Mouse (Mus musculus): ENCODE data around the gene Tescl. TPM values are rescaled to one million over a fixed set of nuclear protein-coding genes. Genes with fewer than 3 reads are reported as not detected.

Gene Tescl
- polyA plus RNA-seq, 1 experiment from 2014 or later: 0.23 TPM

DNA sequence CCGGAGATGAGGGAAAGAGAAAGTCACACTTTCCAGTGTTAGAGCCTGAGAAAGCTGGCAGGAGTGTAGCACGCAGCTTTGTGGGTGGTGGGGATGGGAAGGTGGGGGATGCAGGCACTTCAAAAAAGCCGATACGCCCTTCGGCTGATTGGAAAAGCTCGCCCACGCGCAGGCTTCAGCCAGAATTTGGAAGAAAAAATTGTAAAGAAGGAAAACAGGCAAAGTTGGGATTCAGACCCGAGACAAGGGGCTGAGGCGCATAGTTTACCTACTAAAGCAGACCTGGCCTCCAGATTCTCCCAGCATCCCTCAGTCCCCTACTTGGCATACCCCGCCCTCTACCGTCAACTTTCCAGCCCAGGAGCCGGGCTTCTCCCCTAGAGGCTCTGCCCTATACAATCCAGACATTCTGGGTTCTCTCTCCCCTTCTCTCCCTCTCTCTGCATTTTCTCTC, 8.0 kb downstream of the Tescl start:
- H3K4me3 ChIP-seq (ENCODE audit: low read depth, low read length): peak overlapping the region; percentile 21
- H3K27ac ChIP-seq (ENCODE audit: low read depth, low read length): no peak overlapping the region
- H3K4me2 ChIP-seq (ENCODE audit: low read depth, low read length, severe bottlenecking): peak overlapping the region; percentile 44
- DNase-seq (ENCODE audit: low spot score): peak; percentile 70
- peaks cover 3% of the 10 kb centered on the region; the same call in 1 of the 2 replicates for H3K4me1 ChIP-seq (replicated peaks; ENCODE audit: control insufficient read depth, insufficient read depth, low read length)
- peak; percentile 84 for ATAC-seq (replicated peaks; ENCODE audit: low FRiP score)
- H3K27me3 ChIP-seq (ENCODE audit: control insufficient read depth, insufficient read depth, low read length): no peaks in the 10 kb centered on the region
- peak overlapping the region; percentile 50 for H3K9ac ChIP-seq (ENCODE audit: low read length)
- 3% methylated on average over 13 of the region's 13 CpGs for WGBS
- no peaks in the 10 kb centered on the region for H3K36me3 ChIP-seq (ENCODE audit: control insufficient read depth, insufficient read depth, low read length)
- H3K9me3 ChIP-seq (ENCODE audit: control insufficient read depth, low read length): peaks cover 3% of the 10 kb centered on the region; the same call in 1 of the 2 replicates

DNA sequence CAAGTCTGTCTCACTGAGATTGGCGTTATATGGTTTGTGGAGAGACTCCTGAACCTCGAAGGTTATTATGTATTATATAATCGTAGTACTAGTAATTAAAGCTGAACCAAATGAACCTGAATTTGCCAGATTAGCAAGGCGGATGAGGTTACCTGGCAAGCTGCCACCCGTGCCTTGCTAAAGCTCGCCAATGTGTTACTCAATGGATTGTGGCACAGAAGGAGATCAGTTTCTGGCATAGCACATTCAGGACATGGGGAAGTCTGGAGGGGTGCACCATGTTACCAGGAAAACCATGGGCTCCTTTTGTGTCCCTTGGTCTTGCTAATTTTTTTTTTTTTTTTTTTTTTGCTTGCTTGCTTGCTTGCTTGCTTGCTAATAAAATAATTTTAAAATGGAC, 8.5 kb downstream of the Tescl start:
- Histone ChIP-seq H3K4me2 (ENCODE audit: low read depth, low read length, severe bottlenecking) (no peak overlapping the region), H3K27ac (ENCODE audit: low read depth, low read length) (no peak overlapping the region), H3K36me3 (ENCODE audit: control insufficient read depth, insufficient read depth, low read length) (no peaks in the 10 kb centered on the region), H3K9me3 (ENCODE audit: control insufficient read depth, low read length) (peaks cover 3% of the 10 kb centered on the region; the same call in 1 of the 2 replicates), H3K4me1 (replicated peaks; ENCODE audit: control insufficient read depth, insufficient read depth, low read length) (peaks cover 3% of the 10 kb centered on the region; the same call in 1 of the 2 replicates), H3K27me3 (ENCODE audit: control insufficient read depth, insufficient read depth, low read length) (no peaks in the 10 kb centered on the region), H3K4me3 (ENCODE audit: low read depth, low read length) (no peak overlapping the region), H3K9ac (ENCODE audit: low read length) (no peak overlapping the region)
- no peak for ATAC-seq (replicated peaks; ENCODE audit: low FRiP score)
- WGBS: 86% methylated on average over 6 of the region's 6 CpGs
- DNase-seq (ENCODE audit: low spot score): no peak

DNA sequence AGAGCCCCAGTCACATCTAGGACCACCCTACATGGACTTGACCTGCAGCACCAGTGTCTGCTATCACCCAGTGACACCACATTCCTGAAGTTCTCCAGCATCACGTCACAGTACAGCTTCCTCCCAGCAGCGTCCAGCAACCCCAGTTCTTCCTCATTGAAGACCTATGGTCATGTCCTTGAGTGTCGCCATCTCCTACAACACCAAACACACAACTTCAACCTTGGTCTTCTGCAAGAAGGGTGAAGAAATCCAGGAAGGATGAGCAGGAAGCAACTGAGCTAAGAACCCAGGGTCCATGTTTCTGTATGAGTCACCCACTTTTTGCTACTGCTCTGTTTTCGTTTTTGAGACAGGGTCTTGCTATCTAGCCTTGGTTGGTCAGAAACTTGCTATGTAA, 11.1 kb downstream of the Tescl start:
- H3K4me2 ChIP-seq (ENCODE audit: low read depth, low read length, severe bottlenecking): no peak overlapping the region
- no peak overlapping the region for H3K9ac ChIP-seq (ENCODE audit: low read length)
- H3K9me3 ChIP-seq (ENCODE audit: control insufficient read depth, low read length): peaks cover 3% of the 10 kb centered on the region; the same call in 1 of the 2 replicates
- H3K4me1 ChIP-seq (replicated peaks; ENCODE audit: control insufficient read depth, insufficient read depth, low read length): peaks cover 3% of the 10 kb centered on the region; the same call in 1 of the 2 replicates
- ATAC-seq (replicated peaks; ENCODE audit: low FRiP score): no peak
- 80% methylated on average over 4 of the region's 4 CpGs for WGBS
- H3K4me3 ChIP-seq (ENCODE audit: low read depth, low read length): no peak overlapping the region
- no peaks in the 10 kb centered on the region for H3K27me3 ChIP-seq (ENCODE audit: control insufficient read depth, insufficient read depth, low read length)
- no peak for DNase-seq (ENCODE audit: low spot score)
- H3K27ac ChIP-seq (ENCODE audit: low read depth, low read length): no peak overlapping the region
- no peaks in the 10 kb centered on the region for H3K36me3 ChIP-seq (ENCODE audit: control insufficient read depth, insufficient read depth, low read length)

DNA sequence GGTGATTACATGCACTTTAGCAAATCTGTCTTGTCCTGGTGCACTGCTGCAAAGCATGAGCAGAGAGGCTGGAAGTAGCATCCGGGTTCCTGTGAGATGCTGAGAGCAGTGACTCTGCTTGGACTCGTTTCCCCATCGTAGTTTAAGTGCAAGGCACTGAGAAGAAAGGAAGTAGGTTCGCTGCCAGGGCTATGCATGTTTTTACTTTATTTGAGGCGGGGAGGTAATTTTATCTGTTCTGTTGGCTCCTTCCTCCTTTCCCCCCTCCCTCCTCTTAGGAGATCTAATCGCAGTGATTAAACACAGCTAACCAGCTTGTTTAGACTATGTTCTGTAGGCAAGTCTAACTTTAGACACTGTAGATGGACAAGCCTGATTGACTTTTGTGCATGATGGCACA, 14.8 kb downstream of the Tescl start:
- Histone ChIP-seq H3K27me3 (ENCODE audit: control insufficient read depth, insufficient read depth, low read length) (no peaks in the 10 kb centered on the region), H3K9ac (ENCODE audit: low read length) (no peak overlapping the region), H3K4me2 (ENCODE audit: low read depth, low read length, severe bottlenecking) (no peak overlapping the region), H3K4me1 (replicated peaks; ENCODE audit: control insufficient read depth, insufficient read depth, low read length) (peaks cover 5% of the 10 kb centered on the region; the same call in 1 of the 2 replicates), H3K4me3 (ENCODE audit: low read depth, low read length) (no peak overlapping the region), H3K27ac (ENCODE audit: low read depth, low read length) (no peak overlapping the region), H3K36me3 (ENCODE audit: control insufficient read depth, insufficient read depth, low read length) (no peaks in the 10 kb centered on the region), H3K9me3 (ENCODE audit: control insufficient read depth, low read length) (peaks cover under 1% of the 10 kb centered on the region; the same call in 1 of the 2 replicates)
- ATAC-seq (replicated peaks; ENCODE audit: low FRiP score) (no peak), DNase-seq (ENCODE audit: low spot score) (no peak)
- 78% methylated on average over 6 of the region's 6 CpGs for WGBS

DNA sequence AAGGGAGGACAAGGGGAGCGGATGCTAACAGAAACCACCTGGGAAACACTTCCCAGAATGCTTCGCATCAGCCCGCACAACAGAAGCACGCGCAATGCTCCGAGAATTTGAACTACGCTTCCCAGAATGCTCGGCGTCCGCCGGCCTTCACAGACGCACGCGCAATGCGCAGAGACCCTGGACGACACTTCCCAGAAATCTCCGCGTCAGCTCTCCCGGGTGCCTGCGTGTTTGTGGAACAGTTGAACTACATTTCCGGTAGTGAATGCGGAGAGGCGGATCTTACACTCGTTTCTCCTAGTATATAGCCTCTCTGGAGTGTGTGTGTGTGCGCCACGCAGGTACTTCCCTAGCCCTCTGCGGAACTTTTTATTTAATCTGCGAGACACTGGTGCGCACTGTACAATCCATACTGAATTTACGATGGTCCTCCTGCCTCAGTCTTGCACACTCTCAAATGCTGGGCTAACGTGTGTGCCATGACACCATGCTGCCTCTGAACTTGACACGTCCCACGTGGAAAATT, 17.1 kb downstream of the Tescl start, which contains the start of gene Zfp94:
Gene Zfp94, minus strand, starts transcription at position 100 of the 526 bp plus-strand sequence.
- H3K27me3 ChIP-seq (ENCODE audit: control insufficient read depth, insufficient read depth, low read length): no peaks in the 10 kb centered on the region
- H3K4me2 ChIP-seq (ENCODE audit: low read depth, low read length, severe bottlenecking): peak within 1 kb of the TSS; percentile 86
- ATAC-seq (replicated peaks; ENCODE audit: low FRiP score) (peak; percentile 94), DNase-seq (ENCODE audit: low spot score) (peak; percentile 95)
- peaks cover 5% of the 10 kb centered on the region; the same call in 1 of the 2 replicates for H3K4me1 ChIP-seq (replicated peaks; ENCODE audit: control insufficient read depth, insufficient read depth, low read length)
- no peak within 1 kb of the TSS; the same call in 1 of the 2 replicates for H3K27ac ChIP-seq (ENCODE audit: low read depth, low read length)
- WGBS: 2% methylated on average over 33 of the region's 33 CpGs
- peak within 1 kb of the TSS; percentile 73 for H3K9ac ChIP-seq (ENCODE audit: low read length)
- no peaks in the 10 kb centered on the region for H3K36me3 ChIP-seq (ENCODE audit: control insufficient read depth, insufficient read depth, low read length)
- H3K9me3 ChIP-seq (ENCODE audit: control insufficient read depth, low read length): no peaks in the 10 kb centered on the region
- peak within 1 kb of the TSS; percentile 59 for H3K4me3 ChIP-seq (ENCODE audit: low read depth, low read length)

DNA sequence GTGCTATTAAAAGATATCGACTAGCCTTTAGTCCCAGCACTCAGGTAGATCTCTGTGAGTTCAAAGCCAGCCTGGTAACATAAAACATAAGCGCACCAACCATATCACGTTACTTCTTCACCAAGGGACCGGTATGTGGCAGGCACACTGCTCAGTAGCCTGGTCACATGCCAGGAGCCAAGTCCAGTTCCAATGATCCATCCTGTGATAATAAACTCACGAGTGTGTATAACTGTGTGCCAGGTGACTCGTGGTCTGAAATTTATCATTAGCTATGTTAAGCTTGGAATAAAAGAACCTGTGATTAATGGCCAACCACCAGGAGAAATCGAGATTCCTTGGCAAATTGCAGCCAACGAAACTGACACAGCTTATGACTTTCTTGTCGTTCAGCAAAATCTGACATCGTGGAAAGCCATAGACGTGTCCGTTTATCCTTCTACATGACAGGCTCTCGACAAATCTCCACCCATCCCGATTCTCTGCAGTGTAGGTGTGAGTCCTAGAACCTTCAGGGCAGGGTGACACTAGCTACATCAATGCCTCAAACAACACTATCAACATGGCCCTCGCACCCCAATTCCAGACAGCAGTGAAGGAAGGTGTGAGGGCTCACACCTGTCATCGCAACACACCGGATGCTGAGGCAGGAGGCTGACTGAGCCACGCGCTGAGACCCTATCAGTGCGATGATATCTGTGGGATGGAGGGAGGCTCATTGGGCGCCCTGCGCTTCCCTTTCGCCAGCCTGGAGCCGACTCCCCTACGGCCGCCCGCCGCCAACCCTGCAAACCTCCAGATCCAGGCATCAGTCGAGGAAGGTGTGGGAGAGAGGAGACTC, 17.8 kb downstream of the Tescl start:
- peak overlapping the region; percentile 86 for H3K4me2 ChIP-seq (ENCODE audit: low read depth, low read length, severe bottlenecking)
- H3K9me3 ChIP-seq (ENCODE audit: control insufficient read depth, low read length): no peaks in the 10 kb centered on the region
- no peaks in the 10 kb centered on the region for H3K36me3 ChIP-seq (ENCODE audit: control insufficient read depth, insufficient read depth, low read length)
- no peak for DNase-seq (ENCODE audit: low spot score)
- H3K27ac ChIP-seq (ENCODE audit: low read depth, low read length): no peak overlapping the region
- 33% methylated on average over 29 of the region's 29 CpGs for WGBS
- no peaks in the 10 kb centered on the region for H3K27me3 ChIP-seq (ENCODE audit: control insufficient read depth, insufficient read depth, low read length)
- peak overlapping the region; percentile 73 for H3K9ac ChIP-seq (ENCODE audit: low read length)
- 0 out of 2 replicates have a peak, but pooled peaks have one; percentile 20 for ATAC-seq (replicated peaks; ENCODE audit: low FRiP score)
- H3K4me1 ChIP-seq (replicated peaks; ENCODE audit: control insufficient read depth, insufficient read depth, low read length): peaks cover 5% of the 10 kb centered on the region; the same call in 1 of the 2 replicates
- H3K4me3 ChIP-seq (ENCODE audit: low read depth, low read length): peak overlapping the region; percentile 59

DNA sequence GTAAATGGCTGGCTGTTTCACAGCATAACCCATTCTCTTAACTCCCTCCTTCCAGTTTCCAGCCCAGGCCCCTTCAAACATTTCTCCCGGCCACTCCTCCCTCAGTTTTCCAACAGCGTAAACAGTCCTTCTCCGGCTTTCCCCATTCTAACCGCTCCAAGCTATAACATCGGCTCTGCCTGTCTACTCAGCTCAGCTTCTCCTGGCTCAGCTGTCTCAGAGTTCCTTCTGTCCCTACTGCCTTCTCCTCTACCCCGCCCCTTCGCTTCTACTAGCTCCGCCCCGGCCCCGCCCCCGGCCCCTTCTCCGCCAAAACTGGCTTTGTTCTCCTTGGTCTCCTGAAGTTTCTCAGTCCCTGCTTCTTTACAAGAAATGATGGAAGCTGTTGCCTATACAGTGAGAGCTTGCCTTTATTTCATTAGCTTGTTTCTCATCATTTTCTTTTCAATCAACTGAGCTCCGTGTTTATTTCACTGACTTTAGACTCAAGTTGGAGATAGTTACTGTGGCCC, 32.9 kb downstream of the Tescl start, which contains the start of gene Zfp61:
Gene Zfp61, minus strand, starts transcription at position 462 of the 512 bp plus-strand sequence.
- 1% methylated on average over 13 of the region's 13 CpGs for WGBS
- peak; percentile 91 for DNase-seq (ENCODE audit: low spot score)

DNA sequence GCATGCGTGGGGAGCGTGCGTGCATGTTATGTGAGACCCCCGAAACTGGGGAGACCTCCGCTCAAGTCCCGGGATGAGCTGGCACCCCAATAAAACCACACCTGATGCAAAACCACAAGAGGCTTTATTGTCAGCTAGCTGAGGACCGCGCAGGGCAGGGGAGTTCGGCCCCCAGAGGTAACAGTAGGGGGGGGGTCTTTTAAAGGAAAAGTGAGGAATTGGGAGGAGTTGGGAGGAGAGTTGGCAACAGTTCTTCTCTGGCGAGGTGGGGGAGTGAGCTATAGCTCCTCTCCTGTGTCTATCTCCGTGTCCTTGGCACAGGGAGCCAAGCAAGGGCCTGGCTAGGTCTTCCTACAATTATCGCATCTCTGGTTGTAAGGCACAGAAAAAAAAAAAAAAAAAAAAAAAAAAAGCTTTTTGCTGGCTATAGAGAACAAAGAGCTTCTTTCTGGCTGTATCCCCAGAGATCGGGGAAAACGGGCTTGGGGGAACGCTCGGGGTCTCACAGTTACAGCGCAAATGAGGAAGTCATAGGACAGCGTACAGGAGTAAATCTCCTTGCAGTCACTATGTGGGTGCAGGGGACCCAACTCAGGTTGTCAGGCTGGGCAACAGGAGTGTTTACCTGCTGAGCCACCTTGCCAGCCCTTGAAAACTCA, 33.8 kb downstream of the Tescl start:
- H3K4me3 ChIP-seq (ENCODE audit: low read depth, low read length): peak overlapping the region; percentile 67
- H3K9me3 ChIP-seq (ENCODE audit: control insufficient read depth, low read length): no peaks in the 10 kb centered on the region
- H3K27me3 ChIP-seq (ENCODE audit: control insufficient read depth, insufficient read depth, low read length): no peaks in the 10 kb centered on the region
- peak overlapping the region; percentile 66 for H3K9ac ChIP-seq (ENCODE audit: low read length)
- H3K4me2 ChIP-seq (ENCODE audit: low read depth, low read length, severe bottlenecking): peak overlapping the region; percentile 86
- ATAC-seq (replicated peaks; ENCODE audit: low FRiP score): peak; percentile 37
- under 1% methylated on average over 18 of the region's 18 CpGs for WGBS
- peaks cover 5% of the 10 kb centered on the region; the same call in 1 of the 2 replicates for H3K36me3 ChIP-seq (ENCODE audit: control insufficient read depth, insufficient read depth, low read length)
- peak overlapping the region; percentile 46 for H3K27ac ChIP-seq (ENCODE audit: low read depth, low read length)
- H3K4me1 ChIP-seq (replicated peaks; ENCODE audit: control insufficient read depth, insufficient read depth, low read length): peaks cover 2% of the 10 kb centered on the region; the same call in 1 of the 2 replicates
- DNase-seq (ENCODE audit: low spot score): peak; percentile 62

More for the DNA sequence above, 32.9 kb downstream of the Tescl start, which contains the start of gene Zfp61:
- Histone ChIP-seq H3K9me3 (ENCODE audit: control insufficient read depth, low read length) (no peaks in the 10 kb centered on the region), H3K4me2 (ENCODE audit: low read depth, low read length, severe bottlenecking) (peak within 1 kb of the TSS; percentile 86), H3K4me3 (ENCODE audit: low read depth, low read length) (peak within 1 kb of the TSS; percentile 67), H3K36me3 (ENCODE audit: control insufficient read depth, insufficient read depth, low read length) (peaks cover 1% of the 10 kb centered on the region; the same call in 1 of the 2 replicates), H3K27ac (ENCODE audit: low read depth, low read length) (peak within 1 kb of the TSS; percentile 68), H3K27me3 (ENCODE audit: control insufficient read depth, insufficient read depth, low read length) (no peaks in the 10 kb centered on the region), H3K4me1 (replicated peaks; ENCODE audit: control insufficient read depth, insufficient read depth, low read length) (peaks cover 2% of the 10 kb centered on the region; the same call in 1 of the 2 replicates), H3K9ac (ENCODE audit: low read length) (peak within 1 kb of the TSS; percentile 66)
- ATAC-seq (replicated peaks; ENCODE audit: low FRiP score): peak; percentile 80

Measured in forebrain, embryonic 11.5 days (tissue).